Mouse (Mus musculus): ENCODE data around the gene Glb1l2. TPM values are rescaled to one million over a fixed set of nuclear protein-coding genes. Genes with fewer than 3 reads are reported as not detected.
A peak's percentile ranks its signal among the peaks of the same experiment; 100 is the strongest.

The Glb1l2 gene
- polyA plus RNA-seq (2012; rRNA removed) = 33.1 and 48.0 TPM in 2 replicates

DNA sequence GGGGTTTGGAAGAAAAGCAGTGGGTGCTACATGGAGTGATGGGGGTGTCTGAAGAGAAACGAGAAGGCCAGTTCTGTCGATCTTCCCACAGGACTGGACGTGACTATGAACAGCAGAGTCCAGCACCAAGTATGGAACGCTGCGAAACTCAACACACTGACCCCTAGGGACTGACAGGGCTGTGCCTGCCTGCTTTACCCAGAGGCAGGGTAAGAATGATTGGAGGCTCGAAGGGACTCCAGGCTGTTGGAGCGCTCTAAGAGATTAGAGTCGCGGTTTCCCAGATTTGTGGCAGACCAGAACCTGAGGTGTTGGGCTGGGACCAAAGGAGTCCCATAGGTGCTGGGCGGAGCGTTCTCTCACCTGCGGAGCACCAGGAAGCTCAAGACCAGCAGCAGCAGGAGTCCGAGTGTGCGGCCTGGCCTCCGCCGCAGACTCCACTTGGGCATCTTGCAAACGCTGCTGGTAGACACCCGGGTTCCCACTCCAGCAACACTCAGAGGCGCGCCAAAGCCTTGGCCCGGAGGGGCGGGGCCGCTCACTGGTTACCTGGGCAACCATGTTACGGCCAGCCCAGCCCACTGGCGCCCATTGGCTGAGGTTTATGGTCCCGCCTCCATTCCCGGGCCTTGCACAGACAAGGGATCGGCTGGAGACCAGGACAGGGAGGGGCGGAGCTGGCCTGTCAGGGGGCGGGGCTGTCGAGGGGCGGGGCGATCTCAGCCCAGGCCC, at the start of gene Glb1l2:
TSS of gene Glb1l2 (minus strand) at position 534 of the 732 bp plus-strand sequence.
- DNase-seq (ENCODE audit: low spot score) = peak; percentile 84

DNA sequence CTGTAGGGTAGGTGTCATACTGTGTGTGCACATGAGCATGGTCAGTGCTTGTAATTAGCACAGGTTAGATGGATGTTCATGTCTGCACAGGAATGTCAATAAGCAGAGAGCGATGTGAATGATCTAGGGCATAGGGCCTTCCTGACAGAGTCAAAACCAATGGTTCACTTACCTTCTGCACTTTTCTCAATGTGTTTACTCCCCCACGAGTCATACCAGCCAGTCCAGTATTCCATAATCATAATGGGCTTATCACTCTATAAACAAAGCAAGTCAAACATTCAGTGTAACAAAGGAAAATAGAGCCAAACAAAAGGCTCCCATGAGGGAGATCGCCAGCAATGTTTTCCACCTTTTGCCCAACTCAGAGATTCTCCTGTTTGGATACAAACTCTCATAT, 24.8 kb upstream of the Glb1l2 start:
- DNase-seq (ENCODE audit: low spot score) = no peak

DNA sequence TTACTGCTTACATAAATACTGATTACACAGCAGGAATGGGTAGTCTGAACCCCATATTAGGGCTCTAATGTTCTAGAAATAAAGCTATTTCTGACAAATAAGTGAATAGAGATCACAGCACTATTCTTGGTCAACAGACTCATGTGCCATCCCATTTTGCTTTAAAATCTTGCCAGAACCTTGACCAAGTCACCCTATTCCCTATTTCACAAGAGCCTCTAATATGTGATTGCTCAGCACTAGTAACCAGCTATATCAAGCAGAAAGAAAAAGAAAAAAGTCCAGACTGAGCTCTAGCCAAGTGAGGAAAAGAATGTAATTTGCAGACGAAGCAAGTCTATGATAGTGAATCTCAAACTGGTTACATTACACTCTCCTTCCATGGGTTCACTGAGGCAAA, 13.7 kb upstream of the Glb1l2 start:
- no peak for DNase-seq (ENCODE audit: low spot score)

DNA sequence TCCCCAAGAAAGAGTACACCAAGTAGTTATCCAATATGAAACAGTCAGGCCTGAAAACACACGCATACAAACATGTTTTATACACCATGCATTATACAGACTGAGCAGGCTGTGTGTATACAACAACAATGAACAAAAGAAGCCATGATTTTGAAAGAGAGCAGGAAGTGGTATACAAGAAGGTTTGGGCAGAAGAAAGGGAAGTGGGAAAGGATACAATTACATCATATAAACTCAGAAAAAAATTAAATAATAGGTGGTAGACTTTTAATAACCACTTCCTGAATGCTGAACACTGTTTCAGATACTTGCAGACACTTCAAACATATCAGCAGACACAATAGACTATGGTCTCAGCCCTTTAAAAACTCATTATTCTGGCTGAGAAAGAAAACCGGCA, 2.5 kb upstream of the Glb1l2 start:
- DNase-seq (ENCODE audit: low spot score) = no peak

DNA sequence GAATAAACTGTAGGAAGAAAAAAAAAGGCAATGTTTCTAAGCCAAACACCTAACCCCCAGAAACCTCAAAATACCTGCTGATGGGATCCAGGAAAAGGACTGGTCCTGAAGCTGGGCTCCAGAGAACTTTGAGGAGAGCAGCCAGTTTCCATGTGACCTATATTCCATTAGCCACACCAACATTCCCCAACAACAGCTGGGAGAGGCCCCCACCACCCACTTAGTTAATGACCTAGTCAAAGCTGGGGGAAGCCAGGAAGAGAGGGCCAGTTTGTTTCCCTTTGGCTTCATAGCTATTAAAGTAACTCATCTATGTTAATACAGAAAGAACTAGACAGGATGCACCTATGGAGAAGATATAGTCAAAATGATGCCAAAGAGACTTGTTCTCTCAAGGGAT, 1.9 kb downstream of the Glb1l2 start:
- no peak for DNase-seq (ENCODE audit: low spot score)

DNA sequence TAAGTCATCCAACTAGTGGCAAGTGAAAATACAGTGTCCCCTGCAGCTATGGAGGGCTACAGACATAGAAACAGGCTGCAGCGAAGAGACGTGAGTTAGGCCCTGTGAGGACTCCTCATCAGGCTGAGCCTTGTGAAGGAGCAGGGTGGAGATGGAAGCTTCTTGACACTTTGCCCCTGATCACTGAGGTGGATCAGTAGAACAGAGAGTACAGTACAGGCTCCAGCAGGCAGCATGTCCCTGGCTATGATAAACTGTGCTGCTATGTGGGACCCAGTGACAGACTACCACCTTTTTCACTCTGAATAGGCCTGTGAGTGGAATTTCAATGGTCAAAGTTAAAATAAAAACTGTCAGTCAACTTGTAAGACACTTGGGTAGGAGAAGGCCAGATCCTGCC, 5.9 kb downstream of the Glb1l2 start:
- DNase-seq (ENCODE audit: low spot score) = no peak

DNA sequence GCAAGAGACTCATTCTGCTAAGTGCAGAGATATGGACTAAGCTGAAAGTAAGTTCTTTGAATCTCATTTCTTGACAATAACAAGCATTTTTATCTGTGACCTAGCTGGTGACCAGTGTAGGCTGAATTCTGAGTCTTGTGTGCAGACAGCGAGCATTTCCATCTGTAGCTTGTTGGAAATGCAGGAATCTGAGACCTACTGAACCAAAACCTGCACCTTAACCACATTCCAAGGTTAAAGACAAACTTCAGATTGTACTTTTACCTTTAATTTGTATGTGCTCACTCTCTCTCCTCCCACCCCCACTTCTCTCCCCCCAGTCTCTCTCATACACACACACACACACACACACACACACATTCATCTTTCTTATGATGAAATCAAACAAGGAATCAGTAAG, 7.5 kb downstream of the Glb1l2 start:
- DNase-seq (ENCODE audit: low spot score) = no peak

DNA sequence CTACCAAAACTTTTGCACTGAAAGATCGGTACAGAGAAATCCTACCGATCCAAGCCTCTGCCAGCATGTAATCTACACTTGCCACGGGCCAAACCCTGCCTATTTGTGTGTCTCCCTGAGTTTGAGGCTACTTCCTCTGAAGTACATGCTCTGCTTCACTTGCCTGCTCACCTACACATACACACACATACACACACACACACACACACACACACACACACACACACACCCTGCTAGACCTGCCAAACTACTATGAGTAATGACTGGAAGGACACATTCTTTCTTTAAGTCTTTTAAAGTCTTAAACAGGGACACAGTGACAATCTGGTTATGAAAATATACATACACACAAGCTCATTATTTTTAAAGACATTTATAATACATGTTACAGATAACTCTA, 8.1 kb downstream of the Glb1l2 start:
- no peak for DNase-seq (ENCODE audit: low spot score)

DNA sequence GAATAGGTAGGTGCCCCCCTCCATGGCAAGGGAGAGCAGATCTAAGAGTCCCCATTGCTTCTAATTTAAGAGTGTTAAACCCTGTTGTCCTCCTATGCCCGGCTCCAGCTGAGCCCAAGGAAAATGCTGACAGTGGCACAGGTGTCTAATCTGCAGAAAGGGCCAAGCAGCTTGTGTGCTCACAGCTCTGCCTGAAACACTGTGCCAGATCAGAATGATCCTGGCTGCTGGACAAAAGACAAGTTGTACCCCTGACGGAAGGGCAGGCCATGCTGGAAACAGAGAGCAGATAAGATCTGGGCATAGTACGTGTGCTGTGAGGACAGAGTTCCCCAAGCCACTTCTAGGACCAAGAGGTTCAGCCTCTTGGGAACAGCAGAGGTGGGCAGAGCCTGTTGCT, 13.4 kb downstream of the Glb1l2 start:
- DNase-seq (ENCODE audit: low spot score) = no peak

DNA sequence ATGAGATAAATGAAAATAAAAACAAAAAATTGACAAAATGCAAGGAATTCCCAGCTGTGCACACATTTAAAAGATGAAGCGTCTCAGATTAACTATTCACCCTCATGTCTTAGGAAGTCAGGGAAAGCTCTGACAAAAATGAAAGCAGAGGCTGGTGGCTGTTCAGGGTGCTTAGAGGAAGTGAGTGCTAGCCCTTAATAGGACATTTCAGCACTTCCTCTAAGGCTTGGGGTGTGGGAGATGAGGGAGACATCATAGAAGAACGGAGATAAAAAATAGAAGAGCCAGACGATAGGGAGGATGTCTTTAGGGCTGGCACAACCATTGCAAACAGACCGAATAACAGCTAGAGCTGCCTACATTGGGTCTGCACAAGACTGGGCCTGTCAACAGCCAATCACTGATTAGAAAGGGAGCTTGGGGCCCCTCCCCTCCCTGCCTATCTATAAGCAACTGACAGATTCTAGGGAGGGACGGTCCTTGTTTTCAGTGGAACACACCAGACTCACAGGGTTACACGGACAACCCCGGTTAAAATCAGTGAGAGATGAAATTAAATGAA, 22.8 kb downstream of the Glb1l2 start:
- no peak for DNase-seq (ENCODE audit: low spot score)

DNA sequence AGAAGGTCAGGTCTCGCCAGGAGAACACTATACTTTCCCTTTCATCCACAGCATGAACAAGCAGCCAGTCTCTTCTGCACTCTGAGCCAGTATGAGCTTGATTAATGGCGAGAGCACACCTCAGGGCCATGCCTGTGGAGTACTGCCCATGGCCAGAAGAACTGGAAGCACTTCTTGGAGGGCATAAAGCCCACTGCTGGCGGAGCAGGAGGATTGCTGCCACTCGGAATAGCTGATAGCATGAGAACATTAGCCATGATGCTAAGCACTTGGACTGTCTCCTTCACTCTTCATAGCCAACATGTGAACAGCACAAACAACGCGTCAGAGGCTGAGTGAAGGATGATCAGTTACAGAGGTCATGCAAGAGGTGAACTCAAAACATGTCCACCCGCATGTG, 27.8 kb downstream of the Glb1l2 start:
- no peak for DNase-seq (ENCODE audit: low spot score)

DNA sequence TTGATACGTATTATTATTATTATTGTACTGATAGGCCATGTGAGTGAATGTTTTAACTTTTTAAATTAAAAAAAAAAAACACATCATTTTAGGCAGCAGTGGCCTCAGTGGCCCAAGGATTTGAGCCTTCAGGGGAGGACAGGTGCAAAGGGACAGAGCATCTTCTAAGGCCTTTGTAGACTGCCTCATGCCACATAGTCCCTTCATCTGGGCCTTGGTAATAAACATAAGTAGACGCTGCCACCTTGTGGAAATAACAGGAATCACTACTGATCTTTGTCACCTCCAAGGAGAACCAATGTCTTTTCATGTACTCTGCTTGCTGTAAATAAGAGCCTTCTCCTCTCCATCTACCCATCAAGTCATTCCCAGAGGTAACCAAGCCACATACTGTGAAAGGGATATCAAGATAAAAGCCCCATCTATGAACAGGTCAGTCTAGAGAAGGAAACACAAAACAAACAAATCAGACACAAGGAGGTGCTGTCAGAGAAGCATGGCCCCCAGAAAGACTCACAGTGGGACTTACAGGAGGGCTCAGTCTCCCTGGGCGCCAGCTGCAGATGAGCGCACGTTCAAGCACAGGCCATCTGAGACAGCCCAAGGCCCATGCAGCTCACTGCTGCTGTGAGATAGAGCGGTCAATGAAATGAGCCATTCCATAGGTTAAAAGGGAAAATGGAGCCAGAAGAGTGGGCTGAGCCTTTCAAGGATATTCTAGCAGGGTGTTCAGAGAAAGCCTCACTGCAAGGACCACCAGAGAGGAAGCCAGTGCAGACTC, 30.0 kb downstream of the Glb1l2 start:
- no peak for DNase-seq (ENCODE audit: low spot score)

DNA sequence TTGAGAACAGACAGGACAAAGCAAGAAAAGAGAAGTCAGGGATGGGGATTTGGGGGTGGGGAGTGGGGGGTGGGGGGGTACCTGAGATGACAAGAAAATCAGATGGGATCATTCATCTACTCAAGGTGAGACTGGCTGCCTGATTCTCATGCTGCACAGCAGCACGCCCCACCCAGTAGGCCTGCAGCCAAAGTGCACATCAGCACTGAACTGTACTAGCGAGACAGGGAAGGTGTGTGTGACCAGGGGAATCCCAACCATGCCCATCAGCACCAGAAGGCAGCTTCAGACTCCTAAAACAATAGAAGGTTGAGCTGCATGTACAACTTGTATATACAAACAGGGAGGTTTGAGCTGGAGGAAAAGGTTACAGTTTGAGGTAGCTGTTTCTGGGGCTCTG, 30.6 kb downstream of the Glb1l2 start:
- no peak for DNase-seq (ENCODE audit: low spot score)

DNA sequence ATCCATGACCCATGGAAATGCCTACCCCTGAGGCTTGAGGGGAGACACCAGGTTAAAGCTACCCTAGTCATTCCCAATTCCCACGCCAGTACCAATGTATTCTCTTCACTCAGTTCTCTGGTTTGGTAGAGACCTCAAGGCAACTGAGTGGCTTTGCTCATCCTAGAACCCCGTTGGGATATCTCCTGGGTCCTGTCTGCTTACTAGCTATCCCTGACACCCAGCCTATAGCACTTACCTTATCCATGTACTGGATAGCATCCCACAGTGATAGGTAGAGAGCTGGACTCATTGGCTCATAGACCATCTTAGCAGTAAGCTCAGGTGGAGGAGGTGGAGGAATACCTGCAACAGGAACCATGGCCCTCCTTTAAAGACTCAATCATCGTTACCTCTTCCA, 38.1 kb downstream of the Glb1l2 start:
- no peak for DNase-seq (ENCODE audit: low spot score)

DNA sequence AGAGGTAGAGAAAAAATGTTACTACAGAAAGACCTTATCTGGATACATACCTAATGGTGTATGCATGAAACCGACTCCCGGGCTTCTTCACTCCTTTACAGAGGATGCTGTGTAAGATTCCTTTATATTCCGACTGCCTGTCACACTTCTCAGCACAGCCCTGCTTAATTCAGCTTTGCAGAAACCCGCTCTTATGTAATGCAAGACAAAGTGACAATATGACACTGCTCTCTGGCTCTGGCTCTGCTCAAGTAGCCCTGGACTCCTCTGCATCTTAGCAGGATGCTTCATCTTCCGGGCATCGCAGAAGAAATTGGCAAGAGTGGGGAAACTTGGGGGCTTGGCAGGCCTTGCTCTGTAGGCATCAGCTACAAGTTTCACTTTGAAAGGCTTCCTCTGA, 43.8 kb downstream of the Glb1l2 start:
- DNase-seq (ENCODE audit: low spot score) = no peak

DNA sequence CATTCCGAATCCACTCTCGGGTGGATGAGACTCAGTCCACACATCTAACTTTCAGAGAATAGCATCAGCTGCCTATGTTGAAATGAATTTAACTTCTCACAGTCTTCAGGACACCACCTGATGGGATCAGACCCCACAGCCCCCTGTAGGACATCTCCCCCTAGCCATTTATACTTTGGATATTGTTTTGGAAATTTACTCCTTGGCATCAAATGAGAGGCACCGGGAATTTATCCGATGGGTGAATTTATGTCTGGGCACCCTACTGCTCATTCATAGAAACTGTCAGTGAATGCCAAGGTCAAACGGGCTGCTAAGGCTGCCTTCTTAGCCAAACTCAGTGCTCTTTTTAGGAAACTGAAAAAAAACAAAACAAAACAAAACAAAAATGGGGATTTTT, 45.7 kb downstream of the Glb1l2 start:
- no peak for DNase-seq (ENCODE audit: low spot score)

DNA sequence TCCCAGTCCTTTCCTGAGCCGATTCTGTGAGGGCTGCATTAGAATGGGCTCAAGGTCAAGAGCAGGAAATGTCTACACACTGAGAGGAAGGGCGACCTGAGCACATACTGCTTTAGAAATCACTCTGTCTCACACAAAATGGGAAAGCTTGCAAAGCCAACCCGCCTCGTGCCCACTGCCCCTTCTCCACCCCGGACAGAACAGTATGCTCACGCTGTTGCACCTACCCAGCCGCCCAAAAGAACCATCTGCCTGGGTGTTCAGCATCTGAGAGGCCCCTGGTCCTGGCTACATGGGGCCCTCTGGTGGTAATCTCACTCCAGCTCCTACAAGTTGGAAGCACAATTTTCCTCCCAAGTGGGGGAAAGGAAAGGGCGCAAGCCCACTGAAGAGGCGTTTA, 46.2 kb downstream of the Glb1l2 start:
- DNase-seq (ENCODE audit: low spot score) = no peak

DNA sequence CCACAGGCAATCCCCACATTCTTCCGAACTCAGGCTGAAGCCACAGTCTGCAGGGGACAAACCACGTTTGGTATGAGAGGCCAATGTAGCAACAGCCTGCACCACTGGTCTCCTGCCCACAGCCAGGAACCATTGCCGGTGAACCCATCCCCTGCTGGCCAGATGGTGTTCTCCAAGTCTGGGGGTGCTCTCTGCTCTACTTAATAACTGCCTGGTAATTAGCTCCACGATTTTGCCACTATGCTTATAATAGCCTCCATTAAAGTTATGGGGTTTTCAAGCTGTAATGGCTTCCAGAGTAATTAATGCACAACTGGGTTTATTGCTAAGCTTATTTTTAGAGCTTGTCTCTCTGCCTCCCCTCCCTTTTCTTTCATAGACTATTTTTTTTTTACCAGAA, 57.4 kb downstream of the Glb1l2 start:
- DNase-seq (ENCODE audit: low spot score) = no peak

DNA sequence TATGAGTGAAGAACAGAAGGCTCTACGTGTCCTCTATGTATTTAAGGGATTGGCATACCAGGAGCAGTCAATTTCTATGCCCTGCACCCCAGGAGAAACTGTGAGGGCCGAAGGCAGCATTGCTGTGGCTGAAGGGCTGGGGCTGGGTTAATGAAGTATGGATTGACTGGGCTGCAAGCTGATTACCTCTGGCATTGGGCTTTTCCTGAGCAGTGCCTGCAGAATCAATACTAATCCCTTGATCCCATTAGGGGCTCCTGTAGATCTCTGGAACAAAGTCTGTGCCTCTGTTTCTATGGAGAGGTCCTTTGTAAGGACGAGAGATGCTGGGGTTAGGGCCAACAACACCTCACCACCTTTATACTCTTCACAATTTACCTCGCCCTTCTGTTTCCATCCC, 59.1 kb downstream of the Glb1l2 start:
- no peak for DNase-seq (ENCODE audit: low spot score)

DNA sequence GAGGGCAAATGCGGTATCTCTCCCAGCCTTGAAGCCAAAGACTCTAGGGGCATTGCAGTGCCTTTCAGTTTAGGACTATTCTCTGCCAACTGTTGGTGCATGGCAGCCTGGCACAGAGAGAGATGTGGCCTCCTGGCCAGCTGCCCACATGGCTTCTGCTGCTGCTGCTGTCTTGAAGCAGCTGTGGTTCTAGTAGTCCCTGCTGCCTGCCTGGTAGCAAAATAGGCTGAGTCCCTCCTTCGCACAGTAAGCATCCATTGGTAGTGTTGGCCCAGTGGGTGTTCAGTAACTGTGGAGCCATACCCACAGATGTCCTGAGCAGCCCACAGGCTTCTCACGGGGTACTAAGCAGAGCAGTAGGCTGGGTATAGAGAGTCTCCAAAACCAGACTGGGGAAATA, 63.5 kb downstream of the Glb1l2 start:
- DNase-seq (ENCODE audit: low spot score) = no peak

DNA sequence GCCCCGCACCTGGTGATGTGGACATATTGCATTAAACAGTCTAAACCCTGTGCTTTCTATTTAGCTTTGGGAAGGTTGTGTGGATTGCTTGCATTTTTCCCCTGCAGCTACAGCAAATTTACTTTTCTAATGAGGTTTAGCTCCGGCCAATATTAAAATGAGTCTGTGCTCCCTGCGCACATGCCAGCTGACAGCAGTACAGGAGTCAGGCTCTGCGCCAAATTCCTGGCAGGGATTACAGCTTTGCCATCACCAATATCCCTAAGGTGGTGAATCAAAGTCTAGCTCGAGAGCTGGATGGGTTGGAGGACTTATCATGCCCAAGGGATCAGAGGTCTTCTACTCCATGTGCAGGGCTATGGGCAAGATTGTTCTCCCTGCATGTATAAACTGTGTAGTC, 69.2 kb downstream of the Glb1l2 start:
- DNase-seq (ENCODE audit: low spot score) = no peak

DNA sequence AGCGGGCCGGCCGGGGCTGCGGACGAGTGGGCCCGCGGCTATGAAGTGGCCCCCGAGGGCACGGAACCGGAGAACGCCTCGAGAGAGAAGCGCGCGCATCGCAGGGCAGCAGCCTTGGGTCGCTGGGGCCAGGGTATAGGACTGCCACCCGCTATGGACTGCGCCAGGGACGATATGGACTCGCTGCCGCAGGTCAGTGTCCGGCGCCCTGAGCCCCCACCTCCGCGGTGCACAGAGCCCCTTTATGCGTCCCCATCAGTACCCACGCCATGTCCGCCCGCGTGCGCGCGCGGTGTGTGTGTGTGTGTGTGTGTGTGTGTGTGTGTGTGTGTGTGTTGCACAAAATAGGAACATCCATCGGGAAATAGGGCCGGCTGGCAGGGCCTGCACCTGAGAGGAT, 72.3 kb downstream of the Glb1l2 start:
- no peak for DNase-seq (ENCODE audit: low spot score)

DNA sequence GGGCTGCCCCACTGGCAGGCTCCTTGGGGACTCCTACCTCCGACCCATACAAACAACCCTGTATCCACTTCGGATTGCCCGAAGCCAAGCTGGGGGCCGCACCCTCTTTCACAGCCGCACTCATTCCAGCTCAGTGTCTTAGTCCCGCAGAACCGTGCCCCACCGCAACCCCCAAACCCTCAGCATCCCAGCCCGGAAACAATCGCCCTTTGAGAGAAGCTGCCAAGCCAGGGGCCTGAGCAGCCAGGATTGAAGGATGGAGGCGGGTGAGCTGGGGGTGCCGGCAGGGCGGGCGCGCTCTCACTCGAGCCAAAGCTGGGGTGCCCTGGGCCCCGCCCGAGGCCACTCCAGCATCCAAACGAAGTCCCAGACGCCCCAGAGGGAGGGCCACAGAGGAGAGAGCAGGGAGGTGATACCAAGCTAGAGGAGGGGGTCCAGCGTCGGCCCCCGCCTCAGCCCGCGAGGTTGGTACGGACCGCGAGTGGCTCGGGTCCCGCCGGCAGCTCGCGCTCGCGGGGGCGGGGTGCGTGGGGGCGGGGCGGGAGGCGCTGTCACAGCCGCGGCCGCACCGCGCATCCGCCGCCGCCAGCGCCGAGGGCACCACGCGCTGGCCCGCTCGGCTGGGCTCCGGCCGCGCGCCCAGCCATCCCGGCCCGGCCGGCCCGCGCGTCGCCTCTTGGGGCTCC, 72.9 kb downstream of the Glb1l2 start, which contains the start of gene B3gat1:
TSS of gene B3gat1 (plus strand) at position 523 of the 686 bp plus-strand sequence.
- DNase-seq (ENCODE audit: low spot score) = no peak
